Mouse (Mus musculus) MEL (cell line): ENCODE results near the gene Itgbl1.

Source experiments
- CTCF ChIP-seq, 3 experiments: IDR thresholded peaks in 2 of 3; conservative IDR thresholded peaks in 1 of 3; 2 replicates each; pipeline ENCODE4 v1.5.1; 2011 to 2012; ENCODE audit warnings: low read length in 3 of 3, low read depth in 2 of 3, mild to moderate bottlenecking in 2 of 3, improper control_type of control experiment in 1 of 3, inconsistent platforms in 1 of 3, mixed read lengths in 1 of 3, moderate library complexity in 1 of 3; ENCODE audit not compliant: control insufficient read depth in 1 of 3, insufficient read depth in 1 of 3, poor library complexity in 1 of 3, severe bottlenecking in 1 of 3
- EP300 ChIP-seq, 2 experiments: IDR thresholded peaks; 2 replicates each; pipeline ENCODE4 v1.6.1; 2011; ENCODE audit warnings: improper control_type of control experiment in 2 of 2, low read length in 2 of 2, low read depth in 1 of 2, mild to moderate bottlenecking in 1 of 2
- GATA1 ChIP-seq: IDR thresholded peaks from 2 replicates; pipeline ENCODE4 v1.6.1; 2011; ENCODE audit warnings: low read depth, low read length, improper control_type of control experiment
- MAFK ChIP-seq: IDR thresholded peaks from 2 replicates; pipeline ENCODE4 v1.6.1; 2011; ENCODE audit warnings: low read depth, mild to moderate bottlenecking, low read length, improper control_type of control experiment, borderline replicate concordance
- MYC ChIP-seq: IDR thresholded peaks from 2 replicates; pipeline ENCODE4 v1.6.1; 2011; ENCODE audit warnings: low read depth, mild to moderate bottlenecking, low read length, improper control_type of control experiment, moderate library complexity
- RCOR1 ChIP-seq: IDR thresholded peaks from 2 replicates; pipeline ENCODE4 v1.6.1; 2012; ENCODE audit warnings: low read depth, mild to moderate bottlenecking, inconsistent platforms, low read length, improper control_type of control experiment
- USF1 ChIP-seq: IDR thresholded peaks from 2 replicates; pipeline ENCODE4 v1.6.1; 2014; ENCODE audit warnings: low read depth, mild to moderate bottlenecking, inconsistent platforms, low read length, improper control_type of control experiment, moderate library complexity

DNA sequence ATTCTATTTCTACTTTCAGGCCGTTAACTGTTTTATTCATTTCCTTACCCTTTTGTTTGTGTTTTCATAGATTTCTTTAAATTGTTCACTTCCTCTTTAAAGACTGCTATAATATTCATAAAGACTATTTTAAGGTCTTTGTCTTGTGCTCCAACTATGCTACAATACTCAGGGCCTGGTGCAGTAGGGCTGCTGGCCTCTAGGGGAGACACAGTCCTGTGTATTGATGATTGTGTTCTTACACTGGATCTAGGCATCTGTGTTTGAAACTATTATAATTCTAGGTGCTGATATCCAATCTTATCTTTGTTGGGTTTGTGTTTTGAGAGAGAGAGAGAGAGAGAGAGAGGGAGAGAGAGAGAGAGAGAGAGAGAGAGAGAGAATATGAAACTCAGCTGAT lies 268.1 kb downstream of the Itgbl1 start:
- no peak for TF ChIP-seq EP300 (IDR thresholded peaks at IDR 0.05; ENCODE audit: low read depth in 1 of 2, low read length in 2 of 2)
- no peak for TF ChIP-seq MAFK
- no peak for TF ChIP-seq GATA1
- no peak for TF ChIP-seq CTCF (IDR thresholded peaks at IDR 0.05 in 2 of 3, conservative IDR thresholded peaks at IDR 0.05 in 1 of 3; ENCODE audit: control insufficient read depth in 1 of 3, insufficient read depth in 1 of 3, low read depth in 2 of 3, low read length in 3 of 3, poor library complexity in 1 of 3, severe bottlenecking in 1 of 3)
- no peak for TF ChIP-seq USF1
- TF ChIP-seq RCOR1, result no peak
- no peak for TF ChIP-seq MYC
